Mouse (Mus musculus): ENCODE data around the gene Trio. TPM values are rescaled to one million over a fixed set of nuclear protein-coding genes. Genes with fewer than 3 reads are reported as not detected.
A peak's percentile ranks its signal among the peaks of the same experiment; 100 is the strongest.

Gene Trio
- 38.1 and 45.4 TPM in 2 replicates for polyA plus RNA-seq (2014; fragmentation: Nextera tagmentation; extraction: Ambion mirVana)

DNA sequence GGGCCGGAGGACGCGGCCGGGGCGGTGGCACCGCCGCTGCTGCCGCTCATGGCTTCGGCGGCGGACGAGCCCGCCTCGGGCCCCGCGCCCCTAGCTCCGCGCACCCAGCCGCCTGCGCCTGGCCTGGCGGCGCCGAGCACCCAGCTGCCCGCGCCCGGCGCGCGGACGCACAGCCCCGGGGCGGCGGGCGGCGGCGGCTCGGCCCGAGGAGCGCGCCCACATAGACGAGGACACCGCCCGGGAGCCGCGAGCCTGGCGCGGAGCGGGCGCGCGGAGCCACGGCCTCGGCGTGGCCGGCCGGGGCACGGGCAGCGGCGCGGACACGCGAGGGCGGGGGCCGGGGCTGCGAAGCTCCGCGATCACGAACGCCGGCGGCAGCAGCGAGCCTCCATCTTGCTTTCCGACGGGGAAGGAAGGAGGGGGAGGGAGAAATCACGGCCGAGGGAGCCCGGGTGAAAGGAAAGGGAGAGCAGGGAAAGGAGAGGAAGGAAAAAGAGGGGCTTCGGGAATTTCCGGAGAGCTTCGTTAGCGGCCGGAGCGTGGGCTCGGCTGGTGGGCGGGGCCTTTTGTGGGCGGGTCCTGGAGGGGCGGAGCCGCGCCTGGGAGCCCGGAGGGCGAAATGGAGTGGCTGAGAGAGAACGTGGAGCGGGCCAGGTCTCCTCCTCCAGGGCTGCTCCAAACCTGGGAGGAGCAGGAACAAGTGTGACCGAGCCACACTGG lies at the start of gene Trio:
Gene Trio, minus strand, starts transcription at position 402 of the 720 bp plus-strand sequence.
- Histone ChIP-seq H3K27me3 (replicated peaks; ENCODE audit: control insufficient read depth, insufficient read depth, low read length) (no peaks in the 10 kb centered on the region), H3K27ac (ENCODE audit: low read depth, low read length) (peak within 1 kb of the TSS; percentile 99)
- under 1% methylated on average over 80 of the region's 94 CpGs for WGBS

GRCm38 (mm10) chr15:28074416-28074970 lies 48.8 kb upstream of the Trio start:
- H3K4me1 ChIP-seq (ENCODE audit: control insufficient read depth, insufficient read depth, low read length): no peaks in the 10 kb centered on the region
- DNase-seq (ENCODE audit: low spot score): no peak
- H3K36me3 ChIP-seq (ENCODE audit: control insufficient read depth, insufficient read depth, low read length): no peaks in the 10 kb centered on the region
- H3K27ac ChIP-seq (ENCODE audit: low read depth, low read length): no peak overlapping the region
- H3K9me3 ChIP-seq (replicated peaks; ENCODE audit: control insufficient read depth, low read length): no peaks in the 10 kb centered on the region
- WGBS: 86% methylated on average over 4 of the region's 4 CpGs
- H3K4me3 ChIP-seq (ENCODE audit: low read depth, low read length): no peak overlapping the region
- no peak overlapping the region for H3K9ac ChIP-seq (ENCODE audit: low read length)
- no peak for ATAC-seq
- no peaks in the 10 kb centered on the region for H3K27me3 ChIP-seq (replicated peaks; ENCODE audit: control insufficient read depth, insufficient read depth, low read length)
- no peak overlapping the region for H3K4me2 ChIP-seq (ENCODE audit: low read length)

More for the DNA sequence above, at the start of gene Trio:
- Histone ChIP-seq H3K36me3 (ENCODE audit: control insufficient read depth, insufficient read depth, low read length) (no peaks in the 10 kb centered on the region), H3K4me3 (ENCODE audit: low read depth, low read length) (peak within 1 kb of the TSS; percentile 95), H3K4me2 (ENCODE audit: low read length) (peak within 1 kb of the TSS; percentile 90), H3K9me3 (replicated peaks; ENCODE audit: control insufficient read depth, low read length) (no peaks in the 10 kb centered on the region), H3K4me1 (ENCODE audit: control insufficient read depth, insufficient read depth, low read length) (peaks cover 30% of the 10 kb centered on the region), H3K9ac (ENCODE audit: low read length) (peak within 1 kb of the TSS; percentile 99)
- ATAC-seq: peak; percentile 94
- peak; percentile 97 for DNase-seq (ENCODE audit: low spot score)

DNA sequence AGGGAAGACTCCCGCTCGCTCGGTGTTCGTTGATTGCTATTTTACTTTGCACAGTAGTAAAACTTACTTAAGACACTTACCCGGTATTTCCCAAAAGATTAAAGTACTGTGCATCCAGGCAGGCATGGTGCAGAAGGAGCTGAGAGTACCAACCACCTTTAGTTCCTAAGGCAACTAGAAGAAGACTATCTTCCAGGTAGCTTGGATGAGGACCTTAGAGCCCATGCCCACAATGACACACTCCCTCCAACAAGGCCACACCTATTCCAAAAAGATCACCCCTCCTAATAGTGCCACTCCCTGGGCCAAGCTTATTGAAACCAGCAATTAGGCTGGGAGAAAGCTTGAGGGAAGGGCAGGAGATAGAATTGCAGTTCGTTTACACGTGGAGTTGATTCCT lies 46.0 kb upstream of the Trio start:
- Histone ChIP-seq H3K27ac (ENCODE audit: low read depth, low read length) (no peak overlapping the region), H3K9me3 (replicated peaks; ENCODE audit: control insufficient read depth, low read length) (no peaks in the 10 kb centered on the region), H3K4me1 (ENCODE audit: control insufficient read depth, insufficient read depth, low read length) (no peaks in the 10 kb centered on the region), H3K9ac (ENCODE audit: low read length) (no peak overlapping the region), H3K36me3 (ENCODE audit: control insufficient read depth, insufficient read depth, low read length) (no peaks in the 10 kb centered on the region), H3K4me2 (ENCODE audit: low read length) (no peak overlapping the region), H3K4me3 (ENCODE audit: low read depth, low read length) (no peak overlapping the region), H3K27me3 (replicated peaks; ENCODE audit: control insufficient read depth, insufficient read depth, low read length) (no peaks in the 10 kb centered on the region)
- ATAC-seq (no peak), DNase-seq (ENCODE audit: low spot score) (no peak)
- 25% methylated on average over 7 of the region's 7 CpGs for WGBS

- 0 out of 2 replicates have a peak overlapping the region, but pooled peaks have one; percentile 25 for H3K4me2 ChIP-seq (ENCODE audit: low read length)
- no peak for ATAC-seq
These were observed 45.2 kb upstream of the Trio start for GRCm38 (mm10) chr15:28070771-28071419.

DNA sequence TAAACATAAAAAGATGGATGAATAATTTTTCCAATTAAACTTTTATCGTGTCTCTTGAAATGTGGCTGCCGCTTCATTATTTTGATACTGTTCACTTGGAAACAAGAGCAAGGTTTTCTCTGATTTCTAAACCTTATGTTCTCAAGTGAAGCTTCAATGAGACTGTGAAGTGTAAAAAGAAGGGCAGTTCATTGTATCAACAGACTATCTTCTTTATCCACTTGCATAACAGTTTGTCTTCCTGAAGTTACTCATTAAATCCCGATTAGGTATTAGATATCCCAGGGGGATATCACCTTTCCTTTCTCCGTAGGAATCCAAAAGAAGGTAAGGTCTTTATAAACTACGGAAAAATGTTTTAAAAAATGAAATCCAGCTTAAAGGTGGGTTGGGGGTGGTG lies 44.6 kb upstream of the Trio start:
- WGBS: 65% methylated on average over 5 of the region's 5 CpGs
- H3K9ac ChIP-seq (ENCODE audit: low read length): no peak overlapping the region
- no peaks in the 10 kb centered on the region for H3K4me1 ChIP-seq (ENCODE audit: control insufficient read depth, insufficient read depth, low read length)
- H3K27ac ChIP-seq (ENCODE audit: low read depth, low read length): no peak overlapping the region
- no peaks in the 10 kb centered on the region for H3K27me3 ChIP-seq (replicated peaks; ENCODE audit: control insufficient read depth, insufficient read depth, low read length)
- H3K36me3 ChIP-seq (ENCODE audit: control insufficient read depth, insufficient read depth, low read length): no peaks in the 10 kb centered on the region
- H3K4me2 ChIP-seq (ENCODE audit: low read length): no peak overlapping the region
- no peak for ATAC-seq
- no peak overlapping the region for H3K4me3 ChIP-seq (ENCODE audit: low read depth, low read length)
- no peaks in the 10 kb centered on the region for H3K9me3 ChIP-seq (replicated peaks; ENCODE audit: control insufficient read depth, low read length)
- no peak for DNase-seq (ENCODE audit: low spot score)

More at GRCm38 (mm10) chr15:28070771-28071419, 45.2 kb upstream of the Trio start:
- WGBS: 5% methylated on average over 12 of the region's 12 CpGs
- no peaks in the 10 kb centered on the region for H3K36me3 ChIP-seq (ENCODE audit: control insufficient read depth, insufficient read depth, low read length)
- no peak for DNase-seq (ENCODE audit: low spot score)
- H3K27ac ChIP-seq (ENCODE audit: low read depth, low read length): no peak overlapping the region
- H3K9ac ChIP-seq (ENCODE audit: low read length): no peak overlapping the region
- no peaks in the 10 kb centered on the region for H3K9me3 ChIP-seq (replicated peaks; ENCODE audit: control insufficient read depth, low read length)
- H3K4me1 ChIP-seq (ENCODE audit: control insufficient read depth, insufficient read depth, low read length): no peaks in the 10 kb centered on the region
- no peaks in the 10 kb centered on the region for H3K27me3 ChIP-seq (replicated peaks; ENCODE audit: control insufficient read depth, insufficient read depth, low read length)
- H3K4me3 ChIP-seq (ENCODE audit: low read depth, low read length): no peak overlapping the region

GRCm38 (mm10) chr15:28067373-28067772 lies 41.7 kb upstream of the Trio start:
- Histone ChIP-seq H3K27ac (ENCODE audit: low read depth, low read length) (no peak overlapping the region), H3K4me1 (ENCODE audit: control insufficient read depth, insufficient read depth, low read length) (no peaks in the 10 kb centered on the region), H3K4me2 (ENCODE audit: low read length) (no peak overlapping the region), H3K36me3 (ENCODE audit: control insufficient read depth, insufficient read depth, low read length) (no peaks in the 10 kb centered on the region), H3K9me3 (replicated peaks; ENCODE audit: control insufficient read depth, low read length) (no peaks in the 10 kb centered on the region), H3K4me3 (ENCODE audit: low read depth, low read length) (no peak overlapping the region), H3K27me3 (replicated peaks; ENCODE audit: control insufficient read depth, insufficient read depth, low read length) (no peaks in the 10 kb centered on the region), H3K9ac (ENCODE audit: low read length) (no peak overlapping the region)
- ATAC-seq: peak; percentile 37; the same call in 1 of the 2 replicates
- DNase-seq (ENCODE audit: low spot score): peak; percentile 41

GRCm38 (mm10) chr15:28066468-28066867 lies 40.8 kb upstream of the Trio start:
- 69% methylated on average over 2 of the region's 2 CpGs for WGBS
- Histone ChIP-seq H3K4me1 (ENCODE audit: control insufficient read depth, insufficient read depth, low read length) (no peaks in the 10 kb centered on the region), H3K4me2 (ENCODE audit: low read length) (no peak overlapping the region), H3K27ac (ENCODE audit: low read depth, low read length) (no peak overlapping the region), H3K27me3 (replicated peaks; ENCODE audit: control insufficient read depth, insufficient read depth, low read length) (no peaks in the 10 kb centered on the region), H3K9me3 (replicated peaks; ENCODE audit: control insufficient read depth, low read length) (no peaks in the 10 kb centered on the region), H3K9ac (ENCODE audit: low read length) (no peak overlapping the region), H3K36me3 (ENCODE audit: control insufficient read depth, insufficient read depth, low read length) (no peaks in the 10 kb centered on the region), H3K4me3 (ENCODE audit: low read depth, low read length) (no peak overlapping the region)
- DNase-seq (ENCODE audit: low spot score) (no peak), ATAC-seq (no peak)

- Histone ChIP-seq H3K4me1 (ENCODE audit: control insufficient read depth, insufficient read depth, low read length) (no peaks in the 10 kb centered on the region), H3K9ac (ENCODE audit: low read length) (no peak overlapping the region), H3K27me3 (replicated peaks; ENCODE audit: control insufficient read depth, insufficient read depth, low read length) (no peaks in the 10 kb centered on the region), H3K9me3 (replicated peaks; ENCODE audit: control insufficient read depth, low read length) (no peaks in the 10 kb centered on the region), H3K36me3 (ENCODE audit: control insufficient read depth, insufficient read depth, low read length) (no peaks in the 10 kb centered on the region), H3K27ac (ENCODE audit: low read depth, low read length) (no peak overlapping the region), H3K4me3 (ENCODE audit: low read depth, low read length) (no peak overlapping the region), H3K4me2 (ENCODE audit: low read length) (no peak overlapping the region)
- ATAC-seq (no peak), DNase-seq (ENCODE audit: low spot score) (no peak)
- WGBS: 32% methylated on average over 5 of the region's 5 CpGs
These were observed 39.9 kb upstream of the Trio start for GRCm38 (mm10) chr15:28065572-28065971.

- Histone ChIP-seq H3K4me2 (ENCODE audit: low read length) (no peak overlapping the region), H3K36me3 (ENCODE audit: control insufficient read depth, insufficient read depth, low read length) (no peaks in the 10 kb centered on the region), H3K4me3 (ENCODE audit: low read depth, low read length) (no peak overlapping the region), H3K27me3 (replicated peaks; ENCODE audit: control insufficient read depth, insufficient read depth, low read length) (no peaks in the 10 kb centered on the region), H3K9me3 (replicated peaks; ENCODE audit: control insufficient read depth, low read length) (no peaks in the 10 kb centered on the region), H3K9ac (ENCODE audit: low read length) (no peak overlapping the region), H3K4me1 (ENCODE audit: control insufficient read depth, insufficient read depth, low read length) (no peaks in the 10 kb centered on the region), H3K27ac (ENCODE audit: low read depth, low read length) (no peak overlapping the region)
- ATAC-seq: no peak
- no peak for DNase-seq (ENCODE audit: low spot score)
- WGBS: 70% methylated on average over 1 of the region's 1 CpGs
These were observed 39.1 kb upstream of the Trio start for GRCm38 (mm10) chr15:28064733-28065088.

Measured in forebrain, embryonic 14.5 days (tissue).